Mouse (Mus musculus): ENCODE measurements around the gene Cyp2d12. TPM values are rescaled to one million over a fixed set of nuclear protein-coding genes. Genes with fewer than 3 reads are reported as not detected.

The Cyp2d12 gene
- polyA plus RNA-seq, 1 experiment from 2014 or later: not detected

DNA sequence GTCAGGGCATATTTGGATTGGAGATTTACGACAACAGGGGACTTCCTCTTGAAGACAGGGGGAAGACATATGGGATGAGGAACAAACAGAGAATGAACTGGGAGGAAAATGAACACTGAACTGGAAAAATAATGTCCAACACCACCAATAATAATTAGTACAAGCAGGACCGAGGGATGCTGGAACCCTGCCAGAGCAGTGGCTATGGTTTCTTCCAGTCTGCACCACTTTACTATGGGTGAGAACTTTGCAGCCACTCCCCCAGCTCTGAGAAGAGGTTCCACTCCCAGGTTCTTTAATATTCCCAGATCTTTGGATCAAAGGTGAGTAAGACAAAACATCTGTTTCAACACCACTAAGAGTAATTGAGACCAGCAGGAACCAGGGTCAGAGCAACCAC lies 24.2 kb downstream of the Cyp2d12 start:
- Histone ChIP-seq H3K36me3 (no peaks in the 10 kb centered on the region), H3K27me3 (ENCODE audit: insufficient read depth, poor library complexity, severe bottlenecking) (no peaks in the 10 kb centered on the region), H3K9me3 (no peaks in the 10 kb centered on the region), H3K27ac (no peak overlapping the region), H3K4me1 (no peaks in the 10 kb centered on the region), H3K4me3 (no peak overlapping the region)
- 90% methylated on average over 2 of the region's 2 CpGs for WGBS
- no peak for DNase-seq (ENCODE audit: low spot score)

DNA sequence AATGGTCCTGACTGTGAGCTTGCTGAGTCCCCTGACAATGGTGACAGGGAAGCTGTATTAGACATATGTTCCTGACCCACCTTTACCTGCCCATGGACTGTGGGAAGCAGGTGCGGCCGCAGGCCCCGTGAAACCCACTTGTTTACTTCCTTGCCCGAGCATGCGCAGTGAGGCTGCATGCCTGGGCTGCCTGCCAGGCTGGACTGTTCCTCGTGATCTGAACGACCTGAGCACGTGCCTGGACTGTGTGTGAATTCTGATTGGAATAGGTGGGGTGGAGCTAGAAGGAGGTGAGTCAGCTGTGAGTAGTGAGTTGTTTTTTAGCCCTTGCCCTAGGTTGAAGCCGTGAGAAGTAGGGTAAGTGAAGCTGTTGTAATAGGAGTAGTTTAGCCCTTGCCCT lies 27.7 kb downstream of the Cyp2d12 start:
- H3K36me3 ChIP-seq: no peaks in the 10 kb centered on the region
- no peaks in the 10 kb centered on the region for H3K9me3 ChIP-seq
- H3K27ac ChIP-seq: no peak overlapping the region
- 82% methylated on average over 9 of the region's 9 CpGs for WGBS
- DNase-seq (ENCODE audit: low spot score): no peak
- H3K4me3 ChIP-seq: no peak overlapping the region
- no peaks in the 10 kb centered on the region for H3K27me3 ChIP-seq (ENCODE audit: insufficient read depth, poor library complexity, severe bottlenecking)
- no peaks in the 10 kb centered on the region for H3K4me1 ChIP-seq

Small RNAs within 50 kb of the gene (microRNA-seq; reads per million reads assigned to microRNA genes)
- gene Gm27924 (not detected), gene Gm28023 (not detected)

Other genes starting within 250 kb of the Cyp2d12 start
- gene Naga, start 216.1 kb upstream of the Cyp2d12 start, polyA plus RNA-seq (2016; fragmentation: Nextera tagmentation; extraction: Ambion mirVana): 28.4 and 32.3 TPM in 2 replicates
- 11.1 and 12.0 TPM in 2 replicates for gene Pheta2, start 216.1 kb upstream of the Cyp2d12 start, polyA plus RNA-seq (2016; fragmentation: Nextera tagmentation; extraction: Ambion mirVana)
- gene Smdt1, start 216.1 kb upstream of the Cyp2d12 start, polyA plus RNA-seq (2016; fragmentation: Nextera tagmentation; extraction: Ambion mirVana): 294 and 304 TPM in 2 replicates
- gene Ndufa6, start 200.8 kb upstream of the Cyp2d12 start, polyA plus RNA-seq (2016; fragmentation: Nextera tagmentation; extraction: Ambion mirVana): 351 and 390 TPM in 2 replicates
- 3.2 and 3.9 TPM in 2 replicates for gene Cyp2d22, start 174.8 kb upstream of the Cyp2d12 start, polyA plus RNA-seq (2016; fragmentation: Nextera tagmentation; extraction: Ambion mirVana)
- gene Cyp2d11, start 161.1 kb upstream of the Cyp2d12 start, polyA plus RNA-seq (2016; fragmentation: Nextera tagmentation; extraction: Ambion mirVana): not detected in 2 replicates
- 0.75 TPM in 1 of 2 replicates, not detected in the other for gene Cyp2d10, start 147.9 kb upstream of the Cyp2d12 start, polyA plus RNA-seq (2016; fragmentation: Nextera tagmentation; extraction: Ambion mirVana)
- gene Cyp2d9, start 121.6 kb upstream of the Cyp2d12 start, polyA plus RNA-seq (2016; fragmentation: Nextera tagmentation; extraction: Ambion mirVana): not detected in 2 replicates
- gene Cyp2d34, start 65.9 kb downstream of the Cyp2d12 start, polyA plus RNA-seq (2016; fragmentation: Nextera tagmentation; extraction: Ambion mirVana): not detected in 2 replicates
- not detected in 2 replicates for gene Cyp2d40, start 209.1 kb downstream of the Cyp2d12 start, polyA plus RNA-seq (2016; fragmentation: Nextera tagmentation; extraction: Ambion mirVana)
- gene Cyp2d26, start 239.2 kb downstream of the Cyp2d12 start, polyA plus RNA-seq (2016; fragmentation: Nextera tagmentation; extraction: Ambion mirVana): 0.08 TPM in 1 of 2 replicates, not detected in the other

All from heart, embryonic 10.5 days (tissue).